Mouse (Mus musculus): ENCODE results near the gene Fam186b.

GRCm38 (mm10) chr15:99335801-99336320, 40.2 kb upstream of the Fam186b start:
- TF ChIP-seq NRF1 (IDR thresholded peaks at IDR 0.05; ENCODE audit: insufficient read depth, low read depth, low read length, poor library complexity, severe bottlenecking), result no peak
- no peak for TF ChIP-seq CTCF (IDR thresholded peaks at IDR 0.05 in 2 of 3, conservative IDR thresholded peaks at IDR 0.05 in 1 of 3; ENCODE audit: control insufficient read depth in 1 of 3, insufficient read depth in 1 of 3, low read depth in 2 of 3, low read length in 3 of 3, poor library complexity in 1 of 3, severe bottlenecking in 1 of 3)
- no peak for TF ChIP-seq SMC3 (IDR thresholded peaks at IDR 0.05; ENCODE audit: low read depth, low read length)
